Mouse (Mus musculus) ovary, adult 18-20 months (tissue): ENCODE data around the gene Rhbdf1.

Source experiments
- DNase-seq: peaks from one replicate; pipeline ENCODE4 v3.0.0; 2022; ENCODE audit warnings: low spot score, mixed read lengths

Gene Rhbdf1

GRCm38 (mm10) chr11:32238093-32238860, 16.2 kb upstream of the Rhbdf1 start:
- DNase-seq: no peak

- no peak for DNase-seq
Measured at GRCm38 (mm10) chr11:32237411-32237795, 15.3 kb upstream of the Rhbdf1 start.

- DNase-seq: no peak
Measured at GRCm38 (mm10) chr11:32236712-32237410, 14.8 kb upstream of the Rhbdf1 start.

GRCm38 (mm10) chr11:32236132-32236531, 14.0 kb upstream of the Rhbdf1 start:
- DNase-seq: no peak

- DNase-seq: peak; percentile 75
Measured at GRCm38 (mm10) chr11:32235646-32236045, 13.5 kb upstream of the Rhbdf1 start.

- no peak for DNase-seq
Measured at GRCm38 (mm10) chr11:32234816-32235485, 12.9 kb upstream of the Rhbdf1 start.

- DNase-seq: no peak
Measured at GRCm38 (mm10) chr11:32233895-32234294, 11.8 kb upstream of the Rhbdf1 start.

GRCm38 (mm10) chr11:32232848-32233247, 10.7 kb upstream of the Rhbdf1 start:
- no peak for DNase-seq

GRCm38 (mm10) chr11:32231125-32231524, 9.0 kb upstream of the Rhbdf1 start:
- no peak for DNase-seq

GRCm38 (mm10) chr11:32230220-32230619, 8.1 kb upstream of the Rhbdf1 start:
- no peak for DNase-seq

- DNase-seq: no peak
Measured at GRCm38 (mm10) chr11:32228292-32228845, 6.3 kb upstream of the Rhbdf1 start.

GRCm38 (mm10) chr11:32227555-32227954, 5.5 kb upstream of the Rhbdf1 start:
- DNase-seq: no peak

- no peak for DNase-seq
Measured at GRCm38 (mm10) chr11:32227041-32227440, 4.9 kb upstream of the Rhbdf1 start.

GRCm38 (mm10) chr11:32226124-32226871, 4.2 kb upstream of the Rhbdf1 start, which contains the start of gene Mpg:
Mpg (plus strand) TSS chr11:32226505.
- peak; percentile 81 for DNase-seq

GRCm38 (mm10) chr11:32225222-32226104, 3.4 kb upstream of the Rhbdf1 start:
- DNase-seq: no peak

GRCm38 (mm10) chr11:32224468-32225139, 2.5 kb upstream of the Rhbdf1 start:
- peak; percentile 68 for DNase-seq

- DNase-seq: no peak
Measured at GRCm38 (mm10) chr11:32223297-32223967, 1.3 kb upstream of the Rhbdf1 start.

- no peak for DNase-seq
Measured at GRCm38 (mm10) chr11:32222570-32223194, 582 bp upstream of the Rhbdf1 start.
